Comparison of ENCODE assay signal across 15 mouse cellular contexts in genomic region chr13:95752386-95752785, GRCm38 (mm10).
"Had no signal": no experiment of that assay in that cellular context is flagged by ENCODE, and none has a peak within 500 bp of the region (broad histone marks: within the 10 kb centered on the region; RNA-seq: fewer than 3 reads in every experiment).

No protein-coding gene starts in this region.

- H3K27me3 ChIP-seq: limb, embryonic 13.5 days; liver, embryonic 12.5 days; midbrain, embryonic 15.5 days; neural tube, embryonic 13.5 days had no signal

- ATAC-seq: inflammation-experienced regulatory T-cells, adult 6 months; liver, embryonic 12.5 days; midbrain, embryonic 15.5 days had no signal

- H3K9me3 ChIP-seq: limb, embryonic 13.5 days; liver, embryonic 12.5 days; midbrain, embryonic 15.5 days; neural tube, embryonic 13.5 days had no signal

- H3K4me3 ChIP-seq: layer of hippocampus, adult 2 months; limb, embryonic 13.5 days; liver, embryonic 12.5 days; midbrain, embryonic 15.5 days; neural tube, embryonic 13.5 days had no signal

- H3K9ac ChIP-seq: limb, embryonic 13.5 days; liver, embryonic 12.5 days; midbrain, embryonic 15.5 days; neural tube, embryonic 13.5 days had no signal

- H3K4me2 ChIP-seq: limb, embryonic 13.5 days; liver, embryonic 12.5 days; midbrain, embryonic 11.5 days; midbrain, embryonic 15.5 days; neural tube, embryonic 13.5 days had no signal

- H3K27ac ChIP-seq: kidney, postnatal 0 days; layer of hippocampus, adult 2 months; limb, embryonic 13.5 days; liver, embryonic 12.5 days; midbrain, embryonic 15.5 days; neural tube, embryonic 13.5 days had no signal

- H3K4me1 ChIP-seq: midbrain, embryonic 15.5 days; neural tube, embryonic 13.5 days had no signal

- H3K36me3 ChIP-seq: midbrain, embryonic 15.5 days; neural tube, embryonic 13.5 days had no signal

- DNase-seq: kidney, adult 9 months; kidney, postnatal 36 days; left cerebral cortex, postnatal 4 days; lung, postnatal 4 days; right cerebral cortex, postnatal 14 days; thymus, adult 18-20 months; thymus, postnatal 14 days had no signal
